In the genomic region with DNA sequence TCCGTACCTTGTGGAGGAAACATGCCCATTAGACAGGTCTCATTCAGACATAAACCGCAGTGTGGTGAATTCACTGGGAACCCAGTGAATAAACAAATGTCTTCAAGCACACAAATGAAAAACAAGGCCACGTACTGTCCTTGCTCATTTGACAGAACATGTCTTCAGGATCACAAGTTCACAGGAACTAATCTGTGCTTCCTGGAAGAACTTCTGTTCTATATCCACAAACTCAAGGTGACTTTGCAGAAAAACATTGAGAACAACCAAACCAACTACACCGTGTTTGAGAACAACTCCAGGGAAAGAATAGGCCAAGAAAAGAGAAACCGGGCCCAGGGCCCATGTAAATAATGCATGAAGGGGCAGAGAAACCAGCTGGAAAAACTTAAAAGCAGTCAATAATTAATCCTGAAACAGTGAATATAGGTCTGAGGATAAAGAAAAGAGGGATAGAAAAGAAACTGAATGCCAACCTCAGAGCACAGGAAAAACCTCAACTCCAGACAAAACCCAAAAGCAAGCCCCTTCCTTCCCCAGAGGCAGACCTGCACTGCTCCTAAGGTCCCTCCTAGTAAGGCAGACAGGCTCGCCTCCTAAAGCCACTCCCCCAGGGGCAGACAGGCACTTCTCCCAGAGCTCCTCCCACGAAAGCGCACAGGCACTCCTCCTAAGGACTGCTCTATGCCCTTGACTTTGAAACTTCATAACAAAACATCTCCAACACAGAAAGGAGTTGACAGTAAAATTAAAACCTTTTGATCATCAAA, we compare ENCODE assay signal across 9 mouse cellular contexts. TPM values are rescaled to one million over a fixed set of nuclear protein-coding genes. Genes with fewer than 3 reads are reported as not detected.
DNase-seq lines count a peak whose midpoint lies in the region; ATAC-seq lines count a peak whose summit lies in the region.
"Had no signal": no experiment of that assay in that cellular context is flagged by ENCODE, and none has a peak within 500 bp of the region (broad histone marks: within the 10 kb centered on the region; RNA-seq: fewer than 3 reads in every experiment).

No protein-coding gene starts in this region.

- no peak overlapping the region for H3K4me2 ChIP-seq in forebrain, embryonic 16.5 days (ENCODE audit: low read length)
- H3K4me2 ChIP-seq in kidney, embryonic 14.5 days (replicated peaks; ENCODE audit: low read depth, low read length) = no peak overlapping the region
- H3K4me2 ChIP-seq: limb, embryonic 15.5 days had no signal

- H3K27ac ChIP-seq in forebrain, embryonic 16.5 days (ENCODE audit: low read length) = peak overlapping the region; percentile 26; the same call in 1 of the 2 replicates
- H3K27ac ChIP-seq in kidney, embryonic 14.5 days (ENCODE audit: low read depth, low read length) = peak overlapping the region; percentile 33; the same call in 1 of the 2 replicates
- H3K27ac ChIP-seq: limb, embryonic 15.5 days had no signal

- no peak for ATAC-seq in CD4-positive, CD25-positive, alpha-beta regulatory T cell, adult 4 months
- ATAC-seq in forebrain, embryonic 16.5 days = peak; percentile 80
- ATAC-seq in kidney, embryonic 14.5 days (ENCODE audit: low FRiP score, low TSS enrichment) = peak; percentile 90
- ATAC-seq in megakaryocyte progenitor cell, adult 5-6 weeks (replicated peaks; ENCODE audit: poor library complexity) = peak; percentile 70

- no peaks in the 10 kb centered on the region for H3K27me3 ChIP-seq in forebrain, embryonic 16.5 days (replicated peaks; ENCODE audit: control insufficient read depth, insufficient read depth, low read length)
- no peaks in the 10 kb centered on the region for H3K27me3 ChIP-seq in kidney, embryonic 14.5 days (ENCODE audit: control insufficient read depth, insufficient read depth, low read length)
- H3K27me3 ChIP-seq: limb, embryonic 15.5 days had no signal

- no peaks in the 10 kb centered on the region for H3K36me3 ChIP-seq in forebrain, embryonic 16.5 days (ENCODE audit: control insufficient read depth, insufficient read depth)
- H3K36me3 ChIP-seq in kidney, embryonic 14.5 days (ENCODE audit: control insufficient read depth, insufficient read depth, low read length) = no peaks in the 10 kb centered on the region
- H3K36me3 ChIP-seq: limb, embryonic 15.5 days had no signal

- WGBS in forebrain, embryonic 16.5 days = 40% methylated on average over 8 of the region's 8 CpGs
- 44% methylated on average over 8 of the region's 8 CpGs for WGBS in kidney, embryonic 14.5 days

- peak; percentile 58 for DNase-seq in CD4-positive, CD25-positive, alpha-beta regulatory T cell, adult 2 months (ENCODE audit: low read depth, low spot score)
- peak; percentile 77 for DNase-seq in T-cell, adult 2 months (ENCODE audit: low spot score)
- no peak for DNase-seq in frontal cortex, postnatal 14 days (ENCODE audit: low spot score in 2 of 2)
- no peak for DNase-seq in cerebellum, adult 11-12 months

- no peak overlapping the region for H3K4me3 ChIP-seq in forebrain, embryonic 16.5 days (replicated peaks; ENCODE audit: low read length)
- H3K4me3 ChIP-seq in kidney, embryonic 14.5 days (ENCODE audit: low read length) = no peak overlapping the region
- H3K4me3 ChIP-seq: limb, embryonic 15.5 days had no signal

- H3K4me1 ChIP-seq in forebrain, embryonic 16.5 days (replicated peaks; ENCODE audit: control insufficient read depth, insufficient read depth, low read length) = peaks cover 16% of the 10 kb centered on the region
- H3K4me1 ChIP-seq in kidney, embryonic 14.5 days (ENCODE audit: control insufficient read depth, insufficient read depth, low read length) = peaks cover 31% of the 10 kb centered on the region; the same call in 1 of the 2 replicates

- H3K9me3 ChIP-seq in forebrain, embryonic 16.5 days (ENCODE audit: control insufficient read depth, low read length) = no peaks in the 10 kb centered on the region
- no peaks in the 10 kb centered on the region for H3K9me3 ChIP-seq in kidney, embryonic 14.5 days (ENCODE audit: control insufficient read depth, low read length)
- H3K9me3 ChIP-seq: limb, embryonic 15.5 days had no signal

- no peak overlapping the region for H3K9ac ChIP-seq in forebrain, embryonic 16.5 days (replicated peaks; ENCODE audit: low read depth, low read length)
- no peak overlapping the region for H3K9ac ChIP-seq in kidney, embryonic 14.5 days (ENCODE audit: low read depth, low read length)
- H3K9ac ChIP-seq: limb, embryonic 15.5 days had no signal

RNA-seq across cellular contexts. Expression of a gene that starts 44.2 kb away (rescaled TPM):
- 1 to 10 TPM; 6.6 to 7.5 TPM for polyA plus RNA-seq in CD4-positive, CD25-positive, alpha-beta regulatory T cell, adult 4 months (2017; shearing (Covaris generic))
- 5.0 and 5.5 TPM in 2 replicates for polyA plus RNA-seq in forebrain, embryonic 16.5 days (2015; fragmentation: Nextera tagmentation; extraction: Ambion mirVana)
- 6.6 and 7.3 TPM in 2 replicates for polyA plus RNA-seq in kidney, embryonic 14.5 days (2014; fragmentation: Nextera tagmentation; extraction: Ambion mirVana)
- 10.6 and 11.2 TPM in 2 replicates for total RNA-seq in megakaryocyte progenitor cell, adult 5-6 weeks (2015)
- total RNA-seq in megakaryocyte progenitor cell, adult 5-6 weeks (2017) = 10.9 and 12.2 TPM in 2 replicates

Comparison
In these comparisons a context has a peak if more than half of its experiments do, and no peak if none do; other contexts are left out.
1. DNase-seq: peak in CD4-positive, CD25-positive, alpha-beta regulatory T cell, adult 2 months (single experiment) and T-cell, adult 2 months (single experiment); none in frontal cortex, postnatal 14 days (0 of 2) and cerebellum, adult 11-12 months (single experiment).